Mouse (Mus musculus): ENCODE results near the gene Daam1. TPM values are rescaled to one million over a fixed set of nuclear protein-coding genes. Genes with fewer than 3 reads are reported as not detected.

The Daam1 gene
- polyA plus RNA-seq, 1 experiment from 2014 or later, result 4.5 TPM

DNA sequence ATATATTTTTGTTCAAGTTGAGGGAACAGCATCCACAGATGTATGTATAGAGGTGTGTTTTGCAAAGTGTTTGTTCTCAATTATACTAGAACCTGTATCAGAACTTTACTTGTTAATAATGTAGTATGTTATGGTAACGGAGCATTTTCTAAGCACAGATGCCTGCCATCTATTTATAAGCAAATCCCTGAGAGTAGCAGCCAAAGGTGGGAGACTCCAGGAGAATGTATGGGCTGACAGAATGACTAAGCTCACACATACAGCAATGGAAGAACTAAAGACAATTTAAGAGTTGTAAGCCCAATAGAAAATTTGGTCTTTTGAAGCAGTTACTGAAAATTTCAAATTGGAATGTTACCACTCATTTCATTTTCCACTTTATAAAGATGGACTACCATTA, 40.3 kb upstream of the Daam1 start:
- Histone ChIP-seq H3K9me3 (ENCODE audit: low read length) (no peaks in the 10 kb centered on the region), H3K4me1 (ENCODE audit: insufficient read depth) (no peaks in the 10 kb centered on the region), H3K27ac (ENCODE audit: low read depth) (no peak overlapping the region), H3K9ac (replicated peaks) (no peak overlapping the region), H3K27me3 (ENCODE audit: insufficient read depth, low read length) (no peaks in the 10 kb centered on the region), H3K4me2 (ENCODE audit: low read depth, low read length) (no peak overlapping the region), H3K4me3 (ENCODE audit: low read depth, low read length) (no peak overlapping the region), H3K36me3 (replicated peaks; ENCODE audit: insufficient read depth, low read length) (no peaks in the 10 kb centered on the region)
- DNase-seq, result no peak
- ATAC-seq, result no peak
- TF ChIP-seq CTCF (IDR thresholded peaks at IDR 0.05; ENCODE audit: low read depth) (no peak), EP300 (IDR thresholded peaks at IDR 0.05; ENCODE audit: low read depth) (no peak)
- WGBS (ENCODE audit: insufficient replicate concordance), result 89% methylated on average over 1 of the region's 1 CpGs

DNA sequence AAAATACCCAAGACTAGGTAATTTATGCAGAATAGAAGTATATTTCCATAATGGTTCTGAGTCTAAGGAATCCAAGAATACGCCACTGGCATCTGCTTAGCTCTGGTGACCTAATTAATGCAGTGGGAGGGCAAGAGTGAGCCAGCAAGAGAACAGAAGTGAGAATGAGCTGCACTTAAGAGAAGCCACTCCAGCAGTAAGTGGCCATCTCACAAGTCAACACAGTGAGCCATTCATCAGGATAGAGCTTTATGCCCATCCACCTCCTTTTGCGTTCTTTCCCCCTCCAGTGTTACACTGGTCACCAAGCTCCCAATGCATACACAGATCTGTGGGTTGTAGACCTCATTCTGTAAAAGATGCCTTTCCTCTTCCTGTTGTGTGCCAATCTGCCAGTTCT, 37.8 kb upstream of the Daam1 start:
- whole genome bisulfite sequencing (ENCODE audit: insufficient replicate concordance), result 87% methylated on average over 2 of the region's 2 CpGs
- TF ChIP-seq EP300 (IDR thresholded peaks at IDR 0.05; ENCODE audit: low read depth) (no peak), CTCF (IDR thresholded peaks at IDR 0.05; ENCODE audit: low read depth) (no peak)
- no peak overlapping the region for H3K4me3 ChIP-seq (ENCODE audit: low read depth, low read length)
- H3K36me3 ChIP-seq (replicated peaks; ENCODE audit: insufficient read depth, low read length), result no peaks in the 10 kb centered on the region
- H3K4me2 ChIP-seq (ENCODE audit: low read depth, low read length), result no peak overlapping the region
- H3K9ac ChIP-seq (replicated peaks), result no peak overlapping the region
- no peaks in the 10 kb centered on the region for H3K9me3 ChIP-seq (ENCODE audit: low read length)
- H3K27ac ChIP-seq (ENCODE audit: low read depth), result no peak overlapping the region
- no peak for DNase-seq
- H3K4me1 ChIP-seq (ENCODE audit: insufficient read depth), result no peaks in the 10 kb centered on the region
- H3K27me3 ChIP-seq (ENCODE audit: insufficient read depth, low read length), result no peaks in the 10 kb centered on the region
- ATAC-seq, result no peak

DNA sequence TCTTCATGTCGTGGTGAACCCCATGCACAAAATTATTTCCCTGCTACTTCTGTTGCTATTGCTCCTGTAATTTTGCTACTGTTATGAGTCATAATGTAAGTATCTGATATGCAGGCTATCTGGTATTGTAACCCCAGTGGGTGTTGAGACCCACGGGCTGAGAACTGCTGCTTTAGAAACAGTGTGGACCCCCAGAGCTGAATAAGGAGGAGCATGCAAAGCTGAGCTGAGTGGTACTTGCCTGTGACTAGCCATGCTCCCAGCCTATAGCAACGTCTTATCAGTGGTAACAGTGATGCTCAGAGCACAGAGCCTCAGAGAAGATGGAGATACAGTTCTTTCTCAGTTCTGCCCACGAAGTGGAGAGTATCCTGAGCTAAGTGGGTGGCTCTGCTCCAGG, 35.3 kb upstream of the Daam1 start:
- no peaks in the 10 kb centered on the region for H3K9me3 ChIP-seq (ENCODE audit: low read length)
- WGBS (ENCODE audit: insufficient replicate concordance), result 39% methylated on average over 4 of the region's 4 CpGs

DNA sequence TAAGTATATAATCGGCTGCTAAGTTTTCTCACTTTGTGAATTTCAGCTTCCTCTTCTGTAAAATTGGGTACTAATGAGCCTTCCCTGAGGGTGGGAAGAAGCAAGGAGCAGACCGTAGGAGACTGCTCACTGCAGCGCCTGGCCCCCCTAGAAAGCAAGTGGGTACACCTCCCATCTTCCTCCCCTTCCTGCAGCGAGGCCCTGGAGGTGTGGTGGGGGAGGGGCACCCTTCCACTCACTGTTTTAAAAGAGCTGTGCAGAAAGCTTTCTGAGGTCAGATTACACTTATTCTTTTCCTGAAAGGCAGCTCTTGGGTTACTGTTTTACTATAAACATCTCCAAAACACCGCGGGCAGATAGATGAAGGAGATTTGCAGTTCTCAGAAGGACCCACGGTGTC, 34.4 kb upstream of the Daam1 start:
- Histone ChIP-seq H3K9ac (replicated peaks) (no peak overlapping the region), H3K27ac (ENCODE audit: low read depth) (no peak overlapping the region), H3K4me1 (ENCODE audit: insufficient read depth) (no peaks in the 10 kb centered on the region), H3K4me2 (ENCODE audit: low read depth, low read length) (no peak overlapping the region), H3K9me3 (ENCODE audit: low read length) (no peaks in the 10 kb centered on the region), H3K36me3 (replicated peaks; ENCODE audit: insufficient read depth, low read length) (no peaks in the 10 kb centered on the region), H3K27me3 (ENCODE audit: insufficient read depth, low read length) (no peaks in the 10 kb centered on the region), H3K4me3 (ENCODE audit: low read depth, low read length) (no peak overlapping the region)
- no peak for DNase-seq
- 7% methylated on average over 7 of the region's 7 CpGs for WGBS (ENCODE audit: insufficient replicate concordance)
- no peak for ATAC-seq
- TF ChIP-seq EP300 (IDR thresholded peaks at IDR 0.05; ENCODE audit: low read depth), result no peak
- TF ChIP-seq CTCF (IDR thresholded peaks at IDR 0.05; ENCODE audit: low read depth), result no peak

More for the DNA sequence above, 35.3 kb upstream of the Daam1 start:
- H3K36me3 ChIP-seq (replicated peaks; ENCODE audit: insufficient read depth, low read length), result no peaks in the 10 kb centered on the region
- no peak overlapping the region for H3K9ac ChIP-seq (replicated peaks)
- DNase-seq (no peak), ATAC-seq (no peak)
- H3K4me3 ChIP-seq (ENCODE audit: low read depth, low read length), result no peak overlapping the region
- TF ChIP-seq EP300 (IDR thresholded peaks at IDR 0.05; ENCODE audit: low read depth), result no peak
- no peak for TF ChIP-seq CTCF (IDR thresholded peaks at IDR 0.05; ENCODE audit: low read depth)
- H3K4me2 ChIP-seq (ENCODE audit: low read depth, low read length), result no peak overlapping the region
- no peaks in the 10 kb centered on the region for H3K4me1 ChIP-seq (ENCODE audit: insufficient read depth)
- H3K27me3 ChIP-seq (ENCODE audit: insufficient read depth, low read length), result no peaks in the 10 kb centered on the region
- H3K27ac ChIP-seq (ENCODE audit: low read depth), result no peak overlapping the region

DNA sequence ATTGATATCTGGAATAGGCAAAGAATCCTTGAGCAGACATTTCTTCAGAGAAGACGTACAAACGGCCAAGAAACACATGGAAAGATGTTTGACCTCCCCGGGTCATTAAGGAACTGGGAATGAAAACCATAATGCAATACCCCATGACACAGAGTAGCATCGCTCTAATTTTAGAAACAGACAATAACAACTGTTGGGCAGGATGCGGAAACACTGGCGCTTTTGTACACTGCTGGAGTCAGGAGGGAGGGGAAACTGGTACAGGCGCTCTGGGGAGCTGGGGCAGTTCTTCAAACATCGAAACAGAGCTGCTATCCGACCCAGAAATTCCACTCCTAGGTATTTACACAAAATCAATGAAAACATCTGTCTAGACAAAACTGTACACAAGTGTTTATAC, 23.6 kb upstream of the Daam1 start:
- no peak overlapping the region for H3K4me2 ChIP-seq (ENCODE audit: low read depth, low read length)
- no peak for DNase-seq
- H3K4me1 ChIP-seq (ENCODE audit: insufficient read depth), result no peaks in the 10 kb centered on the region
- no peak for TF ChIP-seq EP300 (IDR thresholded peaks at IDR 0.05; ENCODE audit: low read depth)
- TF ChIP-seq CTCF (IDR thresholded peaks at IDR 0.05; ENCODE audit: low read depth), result no peak
- H3K4me3 ChIP-seq (ENCODE audit: low read depth, low read length), result no peak overlapping the region
- no peak for ATAC-seq
- H3K27me3 ChIP-seq (ENCODE audit: insufficient read depth, low read length), result no peaks in the 10 kb centered on the region
- no peaks in the 10 kb centered on the region for H3K36me3 ChIP-seq (replicated peaks; ENCODE audit: insufficient read depth, low read length)
- H3K9me3 ChIP-seq (ENCODE audit: low read length), result no peaks in the 10 kb centered on the region
- no peak overlapping the region for H3K9ac ChIP-seq (replicated peaks)
- H3K27ac ChIP-seq (ENCODE audit: low read depth), result no peak overlapping the region
- WGBS (ENCODE audit: insufficient replicate concordance), result 54% methylated on average over 9 of the region's 9 CpGs

DNA sequence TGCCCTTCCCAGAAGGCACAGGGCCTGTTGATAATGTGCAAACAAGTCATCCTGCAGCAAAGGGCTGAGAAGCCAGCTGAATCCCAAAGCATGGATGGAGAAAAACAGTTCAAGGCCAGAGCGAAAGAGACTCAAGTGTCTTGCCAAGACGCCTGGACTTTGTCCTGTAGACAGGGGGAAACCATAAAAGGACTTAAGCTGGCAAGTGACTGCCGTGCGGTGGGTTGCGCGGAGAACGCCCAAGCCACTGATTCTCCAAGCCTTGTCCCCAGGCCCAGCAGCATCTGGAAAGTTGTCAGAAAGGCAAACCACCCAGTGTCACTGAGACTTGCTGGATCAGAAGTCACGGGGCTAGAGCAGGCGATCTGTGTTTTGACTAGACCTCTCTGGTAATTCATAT, 22.2 kb upstream of the Daam1 start:
- WGBS (ENCODE audit: insufficient replicate concordance), result 84% methylated on average over 9 of the region's 9 CpGs
- Histone ChIP-seq H3K36me3 (replicated peaks; ENCODE audit: insufficient read depth, low read length) (no peaks in the 10 kb centered on the region), H3K27me3 (ENCODE audit: insufficient read depth, low read length) (no peaks in the 10 kb centered on the region), H3K9me3 (ENCODE audit: low read length) (no peaks in the 10 kb centered on the region), H3K27ac (ENCODE audit: low read depth) (no peak overlapping the region), H3K9ac (replicated peaks) (no peak overlapping the region), H3K4me1 (ENCODE audit: insufficient read depth) (no peaks in the 10 kb centered on the region), H3K4me3 (ENCODE audit: low read depth, low read length) (no peak overlapping the region), H3K4me2 (ENCODE audit: low read depth, low read length) (no peak overlapping the region)
- DNase-seq, result no peak
- no peak for TF ChIP-seq CTCF (IDR thresholded peaks at IDR 0.05; ENCODE audit: low read depth)
- no peak for TF ChIP-seq EP300 (IDR thresholded peaks at IDR 0.05; ENCODE audit: low read depth)
- ATAC-seq, result no peak

DNA sequence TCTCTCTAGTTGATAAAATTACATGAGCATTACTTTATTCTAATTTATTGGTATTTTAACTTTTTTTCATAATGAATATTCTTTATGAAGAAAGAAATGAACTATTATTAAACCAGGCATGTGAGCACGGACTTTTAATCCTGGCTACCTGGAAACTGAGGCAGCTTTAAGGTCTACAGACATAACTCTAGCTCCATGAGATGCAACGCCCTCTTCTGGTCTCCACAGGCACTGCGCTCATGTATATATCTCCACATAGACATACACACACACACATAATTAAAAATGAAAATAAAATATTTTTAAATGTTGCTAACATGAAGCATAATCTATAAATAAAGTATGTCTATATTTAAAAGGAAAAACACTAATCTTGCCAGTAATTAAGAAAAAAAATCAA, 21.3 kb upstream of the Daam1 start:
- Histone ChIP-seq H3K4me3 (ENCODE audit: low read depth, low read length) (no peak overlapping the region), H3K27me3 (ENCODE audit: insufficient read depth, low read length) (no peaks in the 10 kb centered on the region), H3K27ac (ENCODE audit: low read depth) (no peak overlapping the region), H3K4me2 (ENCODE audit: low read depth, low read length) (no peak overlapping the region), H3K36me3 (replicated peaks; ENCODE audit: insufficient read depth, low read length) (no peaks in the 10 kb centered on the region), H3K9ac (replicated peaks) (no peak overlapping the region), H3K4me1 (ENCODE audit: insufficient read depth) (no peaks in the 10 kb centered on the region), H3K9me3 (ENCODE audit: low read length) (no peaks in the 10 kb centered on the region)
- no peak for DNase-seq
- WGBS (ENCODE audit: insufficient replicate concordance), result 77% methylated on average over 3 of the region's 3 CpGs
- ATAC-seq, result no peak
- TF ChIP-seq EP300 (IDR thresholded peaks at IDR 0.05; ENCODE audit: low read depth) (no peak), CTCF (IDR thresholded peaks at IDR 0.05; ENCODE audit: low read depth) (peak; percentile 11; the same call in 1 of the 2 replicates)

Measured in liver, postnatal 0 days (tissue).